Mouse (Mus musculus) MEL (cell line): ENCODE measurements around the gene Rad51b.

ENCODE experiments used
- BHLHE40 ChIP-seq: IDR thresholded peaks from 2 replicates; pipeline ENCODE4 v1.6.1; 2012; ENCODE audit warnings: low read depth, mild to moderate bottlenecking, inconsistent platforms, low read length, improper control_type of control experiment, borderline replicate concordance
- CHD2 ChIP-seq: IDR thresholded peaks from 2 replicates; pipeline ENCODE4 v1.6.1; 2011; ENCODE audit warnings: low read length, improper control_type of control experiment
- CTCF ChIP-seq, 3 experiments: IDR thresholded peaks in 2 of 3; conservative IDR thresholded peaks in 1 of 3; 2 replicates each; pipeline ENCODE4 v1.5.1; 2011 to 2012; ENCODE audit warnings: low read length in 3 of 3, low read depth in 2 of 3, mild to moderate bottlenecking in 2 of 3, improper control_type of control experiment in 1 of 3, inconsistent platforms in 1 of 3, mixed read lengths in 1 of 3, moderate library complexity in 1 of 3; ENCODE audit not compliant: control insufficient read depth in 1 of 3, insufficient read depth in 1 of 3, poor library complexity in 1 of 3, severe bottlenecking in 1 of 3
- GATA1 ChIP-seq: IDR thresholded peaks from 2 replicates; pipeline ENCODE4 v1.6.1; 2011; ENCODE audit warnings: low read depth, low read length, improper control_type of control experiment
- POLR2A ChIP-seq, 2 experiments: IDR thresholded peaks; 2 replicates each; pipeline ENCODE4 v1.6.1; 2011 to 2012; ENCODE audit warnings: low read length in 2 of 2, mild to moderate bottlenecking in 2 of 2, control low read depth in 1 of 2, improper control_type of control experiment in 1 of 2, low read depth in 1 of 2, moderate library complexity in 1 of 2; ENCODE audit not compliant: control insufficient read depth in 1 of 2, insufficient read depth in 1 of 2, poor library complexity in 1 of 2
- POLR2AphosphoS2 ChIP-seq: IDR thresholded peaks from 2 replicates; pipeline ENCODE4 v1.6.1; 2011; ENCODE audit warnings: low read length, improper control_type of control experiment
- TBP ChIP-seq: IDR thresholded peaks from 2 replicates; pipeline ENCODE4 v1.8.0; 2011; ENCODE audit warnings: low read depth, low read length, improper control_type of control experiment
- TCF12 ChIP-seq: IDR thresholded peaks from 2 replicates; pipeline ENCODE4 v1.6.1; 2014; ENCODE audit warnings: low read depth, mild to moderate bottlenecking, inconsistent platforms, low read length, improper control_type of control experiment, moderate library complexity
- USF1 ChIP-seq: IDR thresholded peaks from 2 replicates; pipeline ENCODE4 v1.6.1; 2014; ENCODE audit warnings: low read depth, mild to moderate bottlenecking, inconsistent platforms, low read length, improper control_type of control experiment, moderate library complexity
- ZNF384 ChIP-seq: IDR thresholded peaks from 2 replicates; pipeline ENCODE4 v1.6.1; 2012; ENCODE audit warnings: low read depth, mild to moderate bottlenecking, inconsistent platforms, low read length, improper control_type of control experiment

- TF ChIP-seq CTCF (IDR thresholded peaks at IDR 0.05 in 2 of 3, conservative IDR thresholded peaks at IDR 0.05 in 1 of 3; ENCODE audit: control insufficient read depth in 1 of 3, insufficient read depth in 1 of 3, low read depth in 2 of 3, low read length in 3 of 3, poor library complexity in 1 of 3, severe bottlenecking in 1 of 3) (no peak), BHLHE40 (no peak), ZNF384 (no peak), TCF12 (no peak), TBP (no peak), CHD2 (no peak), USF1 (no peak), GATA1 (no peak), POLR2A (IDR thresholded peaks at IDR 0.05; ENCODE audit: control insufficient read depth in 1 of 2, insufficient read depth in 1 of 2, low read depth in 1 of 2, low read length in 2 of 2, poor library complexity in 1 of 2) (no peak), POLR2AphosphoS2 (no peak)
These were observed 492.4 kb downstream of the Rad51b start for GRCm38 (mm10) chr12:79789481-79789880.
